Mouse (Mus musculus) myocyte (in vitro differentiated cells): ENCODE data around the gene Tnfaip8l2. TPM values are rescaled to one million over a fixed set of nuclear protein-coding genes. Genes with fewer than 3 reads are reported as not detected.
A peak's percentile ranks its signal among the peaks of the same experiment; 100 is the strongest.
"Not testable (repeated sequence)": the region's sequence is repeated elsewhere in the genome, so short reads cannot be mapped to it uniquely, and the experiment has no call there.

Experiments
- H3K27me3 ChIP-seq: one replicate; pipeline ENCODE4 v1.6.1; 2011; ENCODE audit not compliant: control insufficient read depth, insufficient read depth, insufficient read length
- H3K36me3 ChIP-seq: one replicate; pipeline ENCODE4 v1.6.1; 2011; ENCODE audit not compliant: control insufficient read depth, insufficient read depth
- H3K4me2 ChIP-seq: one replicate; pipeline ENCODE4 v1.6.1; 2011; ENCODE audit warnings: low read depth, control low read depth
- H3K4me3 ChIP-seq: one replicate; pipeline ENCODE4 v1.5.1; 2011; ENCODE audit warnings: mild to moderate bottlenecking, control low read depth, moderate library complexity
- H3K79me2 ChIP-seq: one replicate; pipeline ENCODE4 v1.6.1; 2011; ENCODE audit not compliant: control insufficient read depth, insufficient read depth
- H3ac ChIP-seq: one replicate; pipeline ENCODE4 v1.6.1; 2011; ENCODE audit not compliant: control insufficient read depth, insufficient read length
- CEBPB ChIP-seq: IDR thresholded peaks from 2 replicates; pipeline ENCODE4 v1.6.1; 2011; ENCODE audit warnings: mild to moderate bottlenecking, moderate library complexity; ENCODE audit not compliant: poor library complexity, insufficient read depth, severe bottlenecking
- E2F4 ChIP-seq: IDR thresholded peaks from one replicate; pipeline ENCODE4 v1.6.1; 2011; ENCODE audit warnings: mild to moderate bottlenecking, control low read depth, moderate library complexity; ENCODE audit not compliant: insufficient read depth
- MAX ChIP-seq: IDR thresholded peaks from one replicate; pipeline ENCODE4 v1.6.1; 2011; ENCODE audit warnings: low read depth, mild to moderate bottlenecking, control low read depth
- MYOD1 ChIP-seq, 3 experiments: IDR thresholded peaks; one replicate each; pipeline ENCODE4 v1.6.1; 2011; ENCODE audit warnings: control low read depth in 2 of 3, low read depth in 2 of 3, mild to moderate bottlenecking in 2 of 3, moderate library complexity in 1 of 3; ENCODE audit not compliant: insufficient read length in 2 of 3, control insufficient read depth in 1 of 3
- MYOG ChIP-seq, 3 experiments: IDR thresholded peaks; one replicate each; pipeline ENCODE4 v1.6.1; 2011; ENCODE audit warnings: control low read depth in 2 of 3, low read depth in 2 of 3, mild to moderate bottlenecking in 2 of 3; ENCODE audit not compliant: insufficient read length in 2 of 3, control insufficient read depth in 1 of 3, insufficient read depth in 1 of 3
- POLR2A ChIP-seq: IDR thresholded peaks from one replicate; pipeline ENCODE4 v1.6.1; 2011; ENCODE audit warnings: low read depth, mild to moderate bottlenecking, control low read depth, moderate library complexity; ENCODE audit not compliant: insufficient read length
- POLR2AphosphoS2 ChIP-seq: IDR thresholded peaks from one replicate; pipeline ENCODE4 v1.6.1; 2011; ENCODE audit warnings: low read depth, control low read depth; ENCODE audit not compliant: insufficient read length
- REST ChIP-seq: IDR thresholded peaks from one replicate; pipeline ENCODE4 v1.6.1; 2011; ENCODE audit warnings: mild to moderate bottlenecking, control low read depth, moderate library complexity; ENCODE audit not compliant: insufficient read depth, insufficient read length
- SRF ChIP-seq: IDR thresholded peaks from one replicate; pipeline ENCODE4 v1.6.1; 2011; ENCODE audit warnings: low read depth; ENCODE audit not compliant: control insufficient read depth, insufficient read length
- TCF12 ChIP-seq: IDR thresholded peaks from one replicate; pipeline ENCODE4 v1.6.1; 2011; ENCODE audit warnings: mild to moderate bottlenecking, control low read depth; ENCODE audit not compliant: poor library complexity, insufficient read depth, severe bottlenecking
- TCF3 ChIP-seq: IDR thresholded peaks from one replicate; pipeline ENCODE4 v1.6.1; 2011; ENCODE audit warnings: low read depth, control low read depth; ENCODE audit not compliant: insufficient read length
- USF1 ChIP-seq: IDR thresholded peaks from one replicate; pipeline ENCODE4 v1.6.1; 2011; ENCODE audit warnings: low read depth, mild to moderate bottlenecking, control low read depth, moderate library complexity
- polyA plus RNA-seq: library from polyadenylated mRNA; unstranded; fragments of >200 nt; fragmentation: generic; extraction: Trizol; gene quantifications from one replicate; pipeline ENCODE4 v1.2.1, GENCODE M21; 2012; ENCODE audit warnings: missing spikeins

Gene Tnfaip8l2
- polyA plus RNA-seq, 1 experiment, result 0.22 TPM

- H3ac ChIP-seq, result no peak overlapping the region
- H3K79me2 ChIP-seq, result peaks cover 51% of the 10 kb centered on the region
- no peaks in the 10 kb centered on the region for H3K27me3 ChIP-seq
- no peak overlapping the region for H3K4me3 ChIP-seq
- H3K4me2 ChIP-seq, result no peak overlapping the region
- TF ChIP-seq MYOD1 (IDR thresholded peaks at IDR 0.05; ENCODE audit: control insufficient read depth in 1 of 3, insufficient read length in 2 of 3, low read depth in 2 of 3), result no peak
- no peak for TF ChIP-seq MAX
- TF ChIP-seq CEBPB, result no peak
- no peak for TF ChIP-seq SRF
- no peak for TF ChIP-seq REST
- TF ChIP-seq POLR2A, result no peak
- no peak for TF ChIP-seq TCF12
- no peak for TF ChIP-seq USF1
- no peak for TF ChIP-seq TCF3
- no peak for TF ChIP-seq E2F4
- TF ChIP-seq MYOG (IDR thresholded peaks at IDR 0.05; ENCODE audit: control insufficient read depth in 1 of 3, insufficient read depth in 1 of 3, insufficient read length in 2 of 3, low read depth in 2 of 3), result no peak
- TF ChIP-seq POLR2AphosphoS2, result no peak
- H3K36me3 ChIP-seq, result no peaks in the 10 kb centered on the region
Measured at GRCm38 (mm10) chr3:95107898-95108297, 34.3 kb downstream of the Tnfaip8l2 start.

- not testable (repeated sequence) for H3ac ChIP-seq, H3K27me3 ChIP-seq, H3K36me3 ChIP-seq
- Histone ChIP-seq H3K4me2 (peak overlapping the region; percentile 83), H3K4me3 (peak overlapping the region; percentile 100), H3K79me2 (peaks cover 50% of the 10 kb centered on the region)
Measured at GRCm38 (mm10) chr3:95107308-95107707, 34.9 kb downstream of the Tnfaip8l2 start.

- H3K4me3 ChIP-seq, result peak within 1 kb of the TSS; percentile 100
- H3K4me2 ChIP-seq, result peak within 1 kb of the TSS; percentile 99
- peak within 1 kb of the TSS; percentile 30 for H3ac ChIP-seq
- H3K79me2 ChIP-seq, result peaks cover 50% of the 10 kb centered on the region
- no peaks in the 10 kb centered on the region for H3K27me3 ChIP-seq
- no peaks in the 10 kb centered on the region for H3K36me3 ChIP-seq
- TF ChIP-seq E2F4, result no peak
- TF ChIP-seq TCF12, result no peak
- no peak for TF ChIP-seq REST
- peak; percentile 99 for TF ChIP-seq USF1
- TF ChIP-seq CEBPB, result no peak
- TF ChIP-seq TCF3, result no peak
- no peak for TF ChIP-seq MYOD1 (IDR thresholded peaks at IDR 0.05; ENCODE audit: control insufficient read depth in 1 of 3, insufficient read length in 2 of 3, low read depth in 2 of 3)
- peak; percentile 61 for TF ChIP-seq POLR2A
- no peak for TF ChIP-seq MYOG (IDR thresholded peaks at IDR 0.05; ENCODE audit: control insufficient read depth in 1 of 3, insufficient read depth in 1 of 3, insufficient read length in 2 of 3, low read depth in 2 of 3)
- no peak for TF ChIP-seq SRF
- peak; percentile 68 for TF ChIP-seq POLR2AphosphoS2
- no peak for TF ChIP-seq MAX
Measured at GRCm38 (mm10) chr3:95106338-95107117, 35.6 kb downstream of the Tnfaip8l2 start, which contains the start of gene Pip5k1a. Gene Pip5k1a (minus strand): TSS chr3:95106930.

- H3ac ChIP-seq, result peak overlapping the region; percentile 30
- H3K4me2 ChIP-seq, result peak overlapping the region; percentile 99
- H3K79me2 ChIP-seq, result peaks cover 58% of the 10 kb centered on the region
- no peaks in the 10 kb centered on the region for H3K36me3 ChIP-seq
- TF ChIP-seq REST, result no peak
- no peak for TF ChIP-seq MAX
- no peak for TF ChIP-seq SRF
- peak; percentile 15 for TF ChIP-seq USF1
- TF ChIP-seq POLR2AphosphoS2, result no peak
- no peaks in the 10 kb centered on the region for H3K27me3 ChIP-seq
- peak overlapping the region; percentile 100 for H3K4me3 ChIP-seq
Measured at GRCm38 (mm10) chr3:95105586-95106337, 36.4 kb downstream of the Tnfaip8l2 start.

GRCm38 (mm10) chr3:95105121-95105520 lies 37.0 kb downstream of the Tnfaip8l2 start:
- H3K36me3 ChIP-seq, result no peaks in the 10 kb centered on the region
- H3K79me2 ChIP-seq, result peaks cover 64% of the 10 kb centered on the region
- no peaks in the 10 kb centered on the region for H3K27me3 ChIP-seq
- peak overlapping the region; percentile 30 for H3ac ChIP-seq
- peak overlapping the region; percentile 99 for H3K4me2 ChIP-seq
- H3K4me3 ChIP-seq, result peak overlapping the region; percentile 100
- TF ChIP-seq CEBPB (peak; percentile 60; the same call in 1 of the 2 replicates), POLR2AphosphoS2 (no peak)
